Mouse (Mus musculus): ENCODE measurements around the gene Clec4a2. TPM values are rescaled to one million over a fixed set of nuclear protein-coding genes. Genes with fewer than 3 reads are reported as not detected.
"Not testable (repeated sequence)": the region's sequence is repeated elsewhere in the genome, so short reads cannot be mapped to it uniquely, and the experiment has no call there.

The Clec4a2 gene
- not detected for polyA plus RNA-seq (2021)

DNA sequence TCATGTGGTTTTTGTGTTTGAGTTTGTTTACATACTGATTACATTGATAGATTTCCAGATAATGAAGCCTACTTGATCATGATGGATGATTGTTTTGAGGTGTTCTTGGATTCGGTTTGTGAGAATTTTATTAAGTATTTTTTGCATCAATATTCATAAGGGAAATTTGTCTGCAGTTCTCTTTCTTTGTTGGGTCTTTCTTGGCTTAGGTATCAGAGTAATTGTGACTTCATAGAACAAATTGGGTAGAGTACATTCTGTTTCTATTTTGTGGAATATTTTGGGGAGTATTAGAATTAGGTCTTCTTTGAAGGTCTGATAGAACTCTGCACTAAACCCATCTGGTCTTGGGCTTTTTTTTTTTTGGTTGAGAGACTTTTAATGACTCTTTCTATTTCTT is at the start of gene Clec4a2:
Clec4a2 (plus strand) TSS at position 301 of the 400 bp plus-strand sequence.
- ATAC-seq; CTCF ChIA-PET; H3K27me3 ChIP-seq; in situ Hi-C loops (cut with MboI; ENCODE audit: low pct_unique_long_range_greater_than_20kb); DNase-seq (ENCODE audit: low read depth, low spot score); POLR2A ChIA-PET: not testable (repeated sequence)

DNA sequence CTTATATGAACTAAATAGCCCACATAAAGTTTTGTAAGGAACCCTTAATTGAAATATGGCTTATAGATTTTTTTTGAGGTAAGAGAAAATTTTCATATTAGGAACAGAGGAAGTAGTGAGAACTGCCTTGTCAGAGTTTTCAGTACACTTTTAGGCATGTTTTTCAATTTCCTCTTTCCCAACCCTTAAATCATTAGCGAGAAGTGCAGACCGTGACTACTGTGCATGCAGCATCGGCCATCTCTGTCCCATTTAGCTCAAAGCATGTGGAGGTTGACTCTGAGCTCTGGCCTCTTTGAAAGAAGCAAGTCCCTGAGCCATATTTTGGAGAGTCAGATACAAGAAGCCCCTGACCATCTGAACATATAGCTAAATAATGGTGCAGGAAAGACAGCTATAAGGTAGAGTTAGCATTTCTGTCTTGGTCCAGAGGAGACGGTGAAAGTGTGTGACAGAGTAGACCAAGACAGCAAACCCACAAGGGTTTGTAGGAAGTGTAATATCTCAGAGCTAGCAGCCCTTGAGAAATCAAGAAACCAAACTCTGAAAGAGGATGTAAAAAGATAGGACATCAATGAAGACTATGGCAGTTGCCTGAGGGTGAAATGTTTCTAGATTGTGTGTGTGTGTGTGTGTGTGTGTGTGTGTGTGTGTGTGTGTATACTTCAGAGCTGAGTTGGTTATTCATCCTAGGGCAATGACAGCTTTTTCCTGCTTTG is 10.9 kb upstream of the Clec4a2 start:
- DNase-seq (ENCODE audit: low read depth, low spot score) (no peak), ATAC-seq (no peak)
- ChIA-PET POLR2A (no interaction called here), CTCF (no interaction called here)
- no peak for TF ChIP-seq CTCF (IDR thresholded peaks at IDR 0.05)
- in situ Hi-C loops (cut with MboI; ENCODE audit: low pct_unique_long_range_greater_than_20kb): no loop called here
- H3K27me3 ChIP-seq: peaks cover 3% of the 10 kb centered on the region

DNA sequence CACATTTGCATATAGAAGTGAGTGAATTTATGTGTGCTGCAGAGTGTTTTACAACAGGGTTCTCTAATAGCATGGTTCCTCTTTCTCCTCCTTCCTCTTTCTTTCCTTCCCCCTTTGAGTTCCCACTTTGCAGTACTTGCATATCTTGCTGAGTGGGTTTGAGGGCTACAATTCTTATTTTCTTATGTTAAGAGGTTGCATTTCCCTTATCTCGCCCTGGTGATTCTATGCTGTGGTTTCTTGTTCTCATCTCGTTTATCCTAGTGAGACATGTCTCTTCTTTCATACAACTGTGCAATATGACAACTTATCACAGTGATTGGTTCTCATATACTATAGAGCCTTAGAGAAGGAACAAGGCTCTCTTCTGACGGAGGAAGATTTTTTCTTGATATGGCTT is 17.0 kb downstream of the Clec4a2 start:
- in situ Hi-C loops (cut with MboI; ENCODE audit: low pct_unique_long_range_greater_than_20kb): no loop called here
- no peak for ATAC-seq
- POLR2A ChIA-PET: no interaction called here

DNA sequence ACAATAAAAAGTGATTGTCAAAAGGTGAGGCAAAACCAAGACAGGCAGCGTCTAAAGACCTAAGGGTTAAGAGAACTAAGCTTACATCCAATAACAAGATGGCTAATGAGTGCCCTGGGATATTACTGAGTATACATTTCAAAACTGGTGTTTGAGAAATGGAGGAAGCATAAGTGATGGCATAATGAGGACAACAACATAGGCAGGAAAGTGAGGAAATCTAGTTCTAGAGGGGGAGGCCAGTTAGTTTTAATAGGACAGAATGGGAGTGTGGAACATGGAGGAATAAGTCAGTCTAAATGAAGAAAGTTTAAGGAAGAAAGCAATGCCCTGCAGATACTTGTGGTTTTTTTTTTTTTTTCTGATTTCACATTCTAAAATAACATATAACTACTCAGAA is 20.9 kb downstream of the Clec4a2 start:
- in situ Hi-C loops (cut with MboI; ENCODE audit: low pct_unique_long_range_greater_than_20kb): no loop called here
- TF ChIP-seq CTCF (IDR thresholded peaks at IDR 0.05): no peak
- POLR2A ChIA-PET: no interaction called here
- DNase-seq (ENCODE audit: low read depth, low spot score): no peak
- no peaks in the 10 kb centered on the region for H3K27me3 ChIP-seq
- CTCF ChIA-PET: no interaction called here
- no peak for ATAC-seq

More for the DNA sequence above, 17.0 kb downstream of the Clec4a2 start:
- no peaks in the 10 kb centered on the region for H3K27me3 ChIP-seq
- CTCF ChIA-PET: no interaction called here
- TF ChIP-seq CTCF (IDR thresholded peaks at IDR 0.05): no peak
- no peak for DNase-seq (ENCODE audit: low read depth, low spot score)

DNA sequence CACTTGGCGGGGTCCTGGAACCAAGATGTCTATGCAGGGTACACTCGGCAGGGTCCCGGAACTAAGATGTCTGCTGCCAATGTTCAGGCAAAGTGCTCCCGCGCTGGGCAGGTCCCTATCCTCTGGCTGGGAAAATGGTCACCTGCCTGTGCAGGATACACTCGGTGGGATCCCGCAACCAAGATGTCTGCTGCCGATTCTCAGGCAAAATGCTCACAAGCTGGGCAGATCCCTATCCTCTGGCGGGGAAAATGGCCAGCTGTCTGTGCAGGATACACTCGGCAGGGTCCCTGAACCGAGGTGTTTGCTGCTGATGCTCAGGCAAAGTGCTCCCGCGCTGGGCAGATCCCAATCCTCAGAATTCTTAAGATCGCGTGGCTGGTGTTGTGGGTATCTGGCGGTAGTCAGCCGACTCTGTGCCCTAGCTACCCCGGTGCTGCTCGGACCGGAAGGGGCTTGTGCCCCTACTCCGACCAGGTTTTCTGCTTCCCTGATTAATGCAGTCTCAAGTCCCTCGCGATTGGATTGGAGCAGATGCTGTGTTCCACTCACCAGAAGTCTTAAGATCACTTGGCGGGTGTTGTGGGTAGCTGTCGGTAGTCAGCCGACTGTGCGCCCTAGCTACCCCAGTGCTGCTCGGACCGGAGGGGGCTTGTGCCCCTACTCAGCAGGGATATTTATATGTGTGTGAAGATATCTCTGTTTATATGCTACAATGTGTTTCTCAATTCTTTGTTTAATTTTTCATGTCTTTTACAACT is 31.7 kb downstream of the Clec4a2 start:
- POLR2A ChIA-PET; ATAC-seq; H3K27me3 ChIP-seq; CTCF ChIA-PET; in situ Hi-C loops (cut with MboI; ENCODE audit: low pct_unique_long_range_greater_than_20kb); DNase-seq (ENCODE audit: low read depth, low spot score): not testable (repeated sequence)

DNA sequence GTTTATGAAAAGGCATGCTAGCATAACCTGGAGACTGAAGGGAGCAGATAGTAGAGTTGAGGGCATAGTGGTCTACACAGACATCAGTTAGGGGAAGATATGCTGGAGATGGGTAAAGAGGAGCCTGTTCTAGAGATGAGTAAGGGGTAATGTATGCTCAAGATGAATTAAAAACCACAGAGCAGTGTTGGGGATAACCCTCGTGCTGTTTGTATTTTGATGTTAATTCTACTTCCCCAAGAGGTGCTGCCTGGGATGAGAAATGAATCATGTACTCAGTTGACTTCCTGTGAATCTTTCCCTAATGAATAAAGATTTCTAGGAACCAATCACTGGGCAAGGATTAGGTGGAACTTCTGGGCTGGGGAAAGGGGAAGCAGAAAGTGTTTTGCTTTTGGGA is 63.9 kb downstream of the Clec4a2 start:
- H3K27me3 ChIP-seq: no peaks in the 10 kb centered on the region
- in situ Hi-C loops (cut with MboI; ENCODE audit: low pct_unique_long_range_greater_than_20kb): no loop called here
- DNase-seq (ENCODE audit: low read depth, low spot score) (no peak), ATAC-seq (no peak)
- ChIA-PET CTCF (no interaction called here), POLR2A (interaction anchor here (0.6 kb wide), 1 partner anchor 460 kb away, joined by 3 read pairs; no protein-coding TSS in a partner anchor)
- no peak for TF ChIP-seq CTCF (IDR thresholded peaks at IDR 0.05)

DNA sequence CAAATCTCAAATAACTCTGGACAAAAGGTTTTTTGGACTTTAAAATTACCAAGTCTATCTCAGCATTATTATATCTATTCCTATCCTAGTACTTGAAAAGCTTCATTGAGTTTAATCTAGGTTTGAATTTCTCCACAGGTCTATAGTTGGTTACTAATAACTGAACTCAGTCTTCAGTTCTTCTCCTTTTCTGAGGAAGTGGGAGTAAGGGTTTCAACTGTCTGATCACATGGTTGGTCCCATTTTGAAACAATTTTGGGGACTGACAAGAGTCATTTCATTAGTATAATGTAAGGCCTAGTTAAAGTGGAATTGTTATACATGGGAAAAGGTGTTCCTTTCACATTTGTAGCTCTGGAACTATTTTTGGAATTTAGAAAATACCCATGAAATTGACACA is 64.8 kb downstream of the Clec4a2 start:
- POLR2A ChIA-PET: interaction anchor here (0.6 kb wide), 1 partner anchor 461 kb away, joined by 3 read pairs; no protein-coding TSS in a partner anchor
- in situ Hi-C loops (cut with MboI; ENCODE audit: low pct_unique_long_range_greater_than_20kb): no loop called here
- ATAC-seq (no peak), DNase-seq (ENCODE audit: low read depth, low spot score) (no peak)
- TF ChIP-seq CTCF (IDR thresholded peaks at IDR 0.05): no peak
- no peaks in the 10 kb centered on the region for H3K27me3 ChIP-seq
- CTCF ChIA-PET: no interaction called here

DNA sequence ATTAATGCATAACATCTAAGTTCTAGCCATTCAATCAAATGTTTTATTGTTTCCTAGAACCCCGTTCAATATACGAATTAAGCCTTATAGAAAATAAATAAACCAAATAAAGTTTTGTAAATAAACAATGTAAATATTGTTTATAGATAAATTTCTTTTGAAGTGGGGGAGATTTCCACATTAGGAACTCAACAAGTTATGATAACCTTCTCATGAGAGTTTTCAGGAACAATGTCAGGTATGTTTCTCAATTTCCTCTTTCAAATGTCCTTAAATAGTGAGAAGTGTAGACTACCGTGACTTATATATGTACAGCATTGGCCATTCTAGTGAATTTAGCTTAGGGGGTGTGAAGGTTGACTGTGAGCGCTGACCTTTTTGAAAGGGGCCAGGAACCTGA is 66.4 kb downstream of the Clec4a2 start, which contains the start of gene Clec4b2:
Clec4b2 (plus strand) TSS at position 301 of the 400 bp plus-strand sequence.
- in situ Hi-C loops (cut with MboI; ENCODE audit: low pct_unique_long_range_greater_than_20kb): no loop called here
- no peak for TF ChIP-seq CTCF (IDR thresholded peaks at IDR 0.05)
- H3K27me3 ChIP-seq: no peaks in the 10 kb centered on the region
- no peak for DNase-seq (ENCODE audit: low read depth, low spot score)
- POLR2A ChIA-PET: no interaction called here
- ATAC-seq: no peak
- CTCF ChIA-PET: no interaction called here

DNA sequence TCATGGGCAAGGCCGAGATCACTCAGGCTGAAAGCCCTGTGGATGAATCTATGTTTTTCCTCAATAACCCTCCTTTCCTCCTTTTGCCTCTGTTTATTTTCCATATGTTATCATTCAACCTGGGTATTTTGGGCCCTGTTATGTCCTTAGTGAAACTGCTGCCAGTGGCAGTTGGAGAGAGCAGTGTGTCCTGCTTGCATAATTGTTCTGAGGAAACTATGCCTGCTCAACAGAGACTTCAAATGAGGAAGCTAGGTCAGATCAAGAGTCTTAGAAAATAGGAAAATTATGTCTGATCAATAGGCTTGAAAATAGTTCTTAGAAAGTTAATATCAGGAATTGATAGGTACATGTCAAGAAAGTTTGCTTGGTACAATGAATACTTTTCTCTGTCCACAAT is 69.3 kb downstream of the Clec4a2 start:
- no peak for TF ChIP-seq CTCF (IDR thresholded peaks at IDR 0.05)
- POLR2A ChIA-PET: no interaction called here
- DNase-seq (ENCODE audit: low read depth, low spot score): no peak
- CTCF ChIA-PET: no interaction called here
- H3K27me3 ChIP-seq: no peaks in the 10 kb centered on the region
- no peak for ATAC-seq
- in situ Hi-C loops (cut with MboI; ENCODE audit: low pct_unique_long_range_greater_than_20kb): no loop called here

DNA sequence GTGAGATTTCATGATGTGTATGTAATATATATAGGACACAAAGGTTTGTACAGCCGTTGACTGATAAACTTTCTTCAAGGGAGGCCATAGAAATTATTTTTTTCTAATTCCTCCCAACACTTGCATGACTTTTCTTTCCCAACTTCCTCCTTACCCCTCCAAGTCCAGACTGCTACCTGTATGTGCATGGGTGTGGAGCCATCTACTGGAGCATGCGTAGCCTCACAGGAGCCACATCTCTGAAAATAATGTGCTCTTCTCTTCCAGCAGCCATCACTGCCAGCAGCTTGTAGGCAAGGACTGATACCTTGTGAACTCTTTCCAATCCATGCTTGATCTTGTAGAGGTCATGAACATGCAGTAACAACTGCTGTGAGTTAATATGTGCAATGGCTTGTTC is 78.6 kb downstream of the Clec4a2 start:
- CTCF ChIA-PET; POLR2A ChIA-PET; H3K27me3 ChIP-seq; DNase-seq (ENCODE audit: low read depth, low spot score); ATAC-seq: not testable (repeated sequence)
- in situ Hi-C loops (cut with MboI; ENCODE audit: low pct_unique_long_range_greater_than_20kb): loop anchor here (10.0 kb wide), 1 partner anchor 290 kb away; no protein-coding TSS in a partner anchor
- peak; percentile 16 for TF ChIP-seq CTCF (IDR thresholded peaks at IDR 0.05)

Other genes with a start within 250 kb of the Clec4a2 start
- gene Necap1, start 232.0 kb upstream of the Clec4a2 start, polyA plus RNA-seq (2021): 36.1 TPM
- 0.04 TPM for gene Clec4a1, start 184.6 kb upstream of the Clec4a2 start, polyA plus RNA-seq (2021)
- gene Clec4a3, start 153.9 kb upstream of the Clec4a2 start, polyA plus RNA-seq (2021): not detected
- not detected for gene Clec4a4, start 116.1 kb upstream of the Clec4a2 start, polyA plus RNA-seq (2021)
- gene Clec4b1, start 56.5 kb upstream of the Clec4a2 start, polyA plus RNA-seq (2021): not detected
- not detected for gene Clec4b2, start 66.5 kb downstream of the Clec4a2 start, polyA plus RNA-seq (2021)
- gene Clec4n, start 123.4 kb downstream of the Clec4a2 start, polyA plus RNA-seq (2021): not detected
- not detected for gene Clec4d, start 155.7 kb downstream of the Clec4a2 start, polyA plus RNA-seq (2021)
- not detected for gene Clec4e, start 183.4 kb downstream of the Clec4a2 start, polyA plus RNA-seq (2021)
- gene Vmn2r19, start 201.9 kb downstream of the Clec4a2 start, polyA plus RNA-seq (2021): not detected